Mouse (Mus musculus) thymus, adult 2 months (tissue): ENCODE data around the gene Arhgap27.
A peak's percentile ranks its signal among the peaks of the same experiment; 100 is the strongest.

Source experiments
- CTCF ChIP-seq: fragments of 200-500 bp; IDR thresholded peaks from 2 replicates; pipeline ENCODE4 v1.5.1; 2012; ENCODE audit warnings: mild to moderate bottlenecking, control low read depth, low read length, moderate library complexity, borderline replicate concordance; ENCODE audit not compliant: control insufficient read depth, poor library complexity, insufficient read depth; ENCODE audit errors: extremely low read depth
- POLR2A ChIP-seq: fragments of 200-500 bp; IDR thresholded peaks from 2 replicates; pipeline ENCODE4 v1.6.1; 2012; ENCODE audit warnings: mild to moderate bottlenecking, low read length, control low read depth, moderate library complexity; ENCODE audit not compliant: control insufficient read depth, poor library complexity, insufficient read depth; ENCODE audit errors: extremely low read depth

GRCm38 (mm10) chr11:103359841-103360641 is 3.5 kb downstream of the Arhgap27 start:
- peak; percentile 98 for TF ChIP-seq CTCF
- no peak for TF ChIP-seq POLR2A
